In genomic region chr1:160861142-160861541, GRCm38 (mm10) we compare ENCODE assay signal across 13 mouse cellular contexts.
"Had no signal": no experiment of that assay in that cellular context is flagged by ENCODE, and none has a peak within 500 bp of the region (broad histone marks: within the 10 kb centered on the region; RNA-seq: fewer than 3 reads in every experiment).

No protein-coding gene starts in this region.

- H3K9me3 ChIP-seq: limb, embryonic 12.5 days; midbrain, embryonic 15.5 days; neural tube, embryonic 13.5 days had no signal

- H3K4me3 ChIP-seq: limb, embryonic 12.5 days; midbrain, embryonic 15.5 days; neural tube, embryonic 13.5 days had no signal

- DNase-seq: kidney, adult 2 months; kidney, postnatal 25 days; layer of hippocampus, adult 9-11 months; layer of hippocampus, postnatal 36 days; lung, adult 18-20 months; right cerebral cortex, postnatal 14 days; thymus, adult 18-20 months; thymus, postnatal 25 days had no signal

- H3K4me1 ChIP-seq: limb, embryonic 12.5 days; midbrain, embryonic 15.5 days; neural tube, embryonic 13.5 days had no signal

- H3K9ac ChIP-seq: limb, embryonic 12.5 days; liver, embryonic 14.5 days; midbrain, embryonic 15.5 days; neural tube, embryonic 13.5 days had no signal

- H3K27me3 ChIP-seq: limb, embryonic 12.5 days; midbrain, embryonic 15.5 days; neural tube, embryonic 13.5 days had no signal

- ATAC-seq: midbrain, embryonic 15.5 days had no signal

- H3K36me3 ChIP-seq: limb, embryonic 12.5 days; midbrain, embryonic 15.5 days; neural tube, embryonic 13.5 days had no signal

- H3K27ac ChIP-seq: limb, embryonic 12.5 days; liver, embryonic 14.5 days; midbrain, embryonic 15.5 days; neural tube, embryonic 13.5 days had no signal

- H3K4me2 ChIP-seq: limb, embryonic 12.5 days; midbrain, embryonic 11.5 days; midbrain, embryonic 15.5 days; neural tube, embryonic 13.5 days had no signal
